Mouse (Mus musculus) retina, postnatal 1 day (tissue): Measurements from ENCODE around the gene Crisp1.

Experiments used
- DNase-seq: peaks from one replicate; pipeline ENCODE4 v3.0.0-alpha.2; 2012

The Crisp1 gene

GRCm38 (mm10) chr17:40319062-40319461 lies at the start of gene Crisp1:
Gene Crisp1, minus strand, starts transcription at chr17:40319207.
- no peak for DNase-seq

DNA sequence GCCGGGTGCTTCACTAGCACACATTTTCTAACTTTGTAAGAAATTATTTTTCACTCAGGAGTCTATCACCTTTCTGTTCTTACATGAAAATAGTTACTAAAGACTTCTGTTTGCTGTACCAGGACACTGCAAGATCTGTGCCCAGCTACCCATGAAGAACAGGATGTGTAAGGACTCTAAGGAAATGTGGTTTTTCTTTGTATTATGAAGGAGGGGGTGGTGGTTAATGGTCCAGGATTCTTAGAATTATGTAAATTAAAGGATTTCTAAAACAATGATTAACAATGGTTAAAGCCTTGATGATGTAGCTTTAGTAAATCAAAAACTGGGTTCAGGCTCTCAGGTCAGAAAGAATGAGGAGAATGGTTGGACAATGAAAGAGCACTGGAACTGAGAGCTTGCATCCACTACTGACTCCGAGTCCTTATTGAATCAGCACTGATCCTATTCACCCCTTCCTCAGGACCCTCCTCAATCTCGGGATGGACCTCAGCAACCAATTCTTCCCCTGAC lies 23.5 kb upstream of the Crisp1 start:
- no peak for DNase-seq

GRCm38 (mm10) chr17:40285435-40285834 lies 33.6 kb downstream of the Crisp1 start:
- DNase-seq = no peak

- DNase-seq = no peak
Measured at GRCm38 (mm10) chr17:40275519-40275918, 43.5 kb downstream of the Crisp1 start.

GRCm38 (mm10) chr17:40274906-40275470 lies 44.0 kb downstream of the Crisp1 start:
- no peak for DNase-seq

GRCm38 (mm10) chr17:40252487-40252886 lies 66.5 kb downstream of the Crisp1 start:
- DNase-seq = no peak
